Mouse (Mus musculus) brain, embryonic 14.5 days (tissue): ENCODE data around the gene Zfand2b.

ENCODE experiments used
- CTCF ChIP-seq: fragments of 200-500 bp; IDR thresholded peaks from 2 replicates; pipeline ENCODE4 v1.5.1; 2012; ENCODE audit warnings: inconsistent platforms, mild to moderate bottlenecking, moderate library complexity, borderline replicate concordance; ENCODE audit not compliant: insufficient read depth, insufficient read length; ENCODE audit errors: extremely low read depth
- POLR2A ChIP-seq: fragments of 200-500 bp; IDR thresholded peaks from 2 replicates; pipeline ENCODE4 v1.6.1; 2012; ENCODE audit warnings: mild to moderate bottlenecking, inconsistent platforms, borderline replicate concordance; ENCODE audit not compliant: poor library complexity, insufficient read depth, insufficient read length, severe bottlenecking; ENCODE audit errors: extremely low read depth

GRCm38 (mm10) chr1:75133421-75134207 is 34.8 kb upstream of the Zfand2b start, which contains the start of gene Slc23a3:
- TF ChIP-seq CTCF (no peak), POLR2A (no peak)
